Comparison of ENCODE assay signal across 13 mouse cellular contexts in genomic region chr2:25203631-25204214, GRCm38 (mm10). TPM values are rescaled to one million over a fixed set of nuclear protein-coding genes. Genes with fewer than 3 reads are reported as not detected.
DNase-seq lines count a peak whose midpoint lies in the region; TF ChIP-seq lines count a peak whose summit lies in the region.
"Had no signal": no experiment of that assay in that cellular context is flagged by ENCODE, and none has a peak within 500 bp of the region (broad histone marks: within the 10 kb centered on the region; RNA-seq: fewer than 3 reads in every experiment).

No protein-coding gene starts in this region.

- TF ChIP-seq CTCF in lung, adult 2 months (IDR thresholded peaks at IDR 0.05; ENCODE audit: insufficient read depth, low read length), result no peak
- TF ChIP-seq CTCF in brain, embryonic 14.5 days (IDR thresholded peaks at IDR 0.05; ENCODE audit: borderline replicate concordance, extremely low read depth, insufficient read depth, insufficient read length), result peak; percentile 38; the same call in 1 of the 2 replicates
- peak; percentile 16; the same call in 1 of the 2 replicates for TF ChIP-seq CTCF in small intestine, adult 2 months (IDR thresholded peaks at IDR 0.05; ENCODE audit: extremely low read depth, insufficient read length, insufficient replicate concordance, low read depth, low read length)

- no peaks in the 10 kb centered on the region; the same call in 1 of the 2 replicates for H3K4me1 ChIP-seq in lung, adult 2 months (ENCODE audit: control insufficient read depth, insufficient read depth, low read length)
- peaks cover 5% of the 10 kb centered on the region; the same call in 1 of the 2 replicates for H3K4me1 ChIP-seq in small intestine, adult 2 months (ENCODE audit: control insufficient read depth, insufficient read depth, insufficient read length, low read length)
- H3K4me1 ChIP-seq: midbrain, embryonic 12.5 days had no signal

- H3K27me3 ChIP-seq in small intestine, adult 2 months (ENCODE audit: control insufficient read depth, insufficient read depth, low read length), result no peaks in the 10 kb centered on the region
- H3K27me3 ChIP-seq: midbrain, embryonic 12.5 days had no signal

- DNase-seq in heart, postnatal 4 days, result peak; percentile 50
- DNase-seq in heart, adult 18-20 months, result no peak
- peak; percentile 32 for DNase-seq in lung, postnatal 10 days
- no peak for DNase-seq in lung, adult 2 months
- DNase-seq in brain, embryonic 14.5 days (ENCODE audit: low read depth), result no peak
- DNase-seq in natural killer cell, adult 2 months (ENCODE audit: low spot score in 2 of 2), result no peak
- no peak for DNase-seq in thymus, postnatal 4 days
- DNase-seq: adrenal gland, postnatal 25 days; cerebellum, postnatal 25 days had no signal

- 63% methylated on average over 4 of the region's 4 CpGs for WGBS in lung, adult 2 months
- 51% methylated on average over 4 of the region's 4 CpGs for WGBS in small intestine, adult 2 months

- TF ChIP-seq POLR2A in lung, adult 2 months (IDR thresholded peaks at IDR 0.05; ENCODE audit: borderline replicate concordance, extremely low read depth, low read depth, low read length), result no peak
- TF ChIP-seq POLR2A in brain, embryonic 14.5 days (IDR thresholded peaks at IDR 0.05; ENCODE audit: borderline replicate concordance, extremely low read depth, insufficient read depth, insufficient read length, poor library complexity, severe bottlenecking), result no peak
- TF ChIP-seq POLR2A in small intestine, adult 2 months (IDR thresholded peaks at IDR 0.05; ENCODE audit: low read depth, low read length), result no peak

- H3K36me3 ChIP-seq in small intestine, adult 2 months (ENCODE audit: control insufficient read depth, insufficient read depth, low read length), result peaks cover 71% of the 10 kb centered on the region

- H3K27ac ChIP-seq in small intestine, adult 2 months (ENCODE audit: insufficient read depth, low read depth, low read length), result no peak overlapping the region
- H3K27ac ChIP-seq: midbrain, embryonic 12.5 days had no signal

- H3K4me3 ChIP-seq in lung, adult 2 months (replicated peaks; ENCODE audit: extremely low read depth, low read depth, low read length), result no peak overlapping the region
- H3K4me3 ChIP-seq in small intestine, adult 2 months (ENCODE audit: low read depth, low read length), result no peak overlapping the region
- H3K4me3 ChIP-seq: midbrain, embryonic 12.5 days had no signal

RNA-seq across cellular contexts. Expression of gene Tor4a, which starts 7.0 kb away (rescaled TPM):
- total RNA-seq in heart, postnatal 4 days (2021), result 1 to 10 TPM; 4.4 to 5.8 TPM
- total RNA-seq in heart, adult 18-20 months (2021), result 1 to 10 TPM; 4.0 to 4.6 TPM
- polyA plus RNA-seq in lung, adult 2 months (2012; rRNA removed), result 52.8 and 54.9 TPM in 2 replicates
- 1.9 and 2.0 TPM in 2 replicates for polyA plus RNA-seq in brain, embryonic 14.5 days (2012; rRNA removed)
- 37.3 and 49.3 TPM in 2 replicates for polyA plus RNA-seq in small intestine, adult 2 months (2012; rRNA removed)

RNA-seq across cellular contexts. Expression of gene Nelfb, which starts 7.6 kb away (rescaled TPM):
- total RNA-seq in heart, postnatal 4 days (2021), result 10 to 100 TPM; 43.4 to 44.5 TPM
- 10 to 100 TPM; 40.8 to 45.8 TPM for total RNA-seq in heart, adult 18-20 months (2021)
- polyA plus RNA-seq in lung, adult 2 months (2012; rRNA removed), result 58.0 and 94.5 TPM in 2 replicates
- polyA plus RNA-seq in brain, embryonic 14.5 days (2012; rRNA removed), result 78.9 and 91.3 TPM in 2 replicates
- polyA plus RNA-seq in small intestine, adult 2 months (2012; rRNA removed), result 21.8 and 37.2 TPM in 2 replicates

RNA-seq across cellular contexts. Expression of gene Stpg3, which starts 10.7 kb away (rescaled TPM):
- total RNA-seq in heart, postnatal 4 days (2021), result not detected
- total RNA-seq in heart, adult 18-20 months (2021), result not detected
- polyA plus RNA-seq in lung, adult 2 months (2012; rRNA removed), result not detected in 2 replicates
- not detected in 2 replicates for polyA plus RNA-seq in brain, embryonic 14.5 days (2012; rRNA removed)
- polyA plus RNA-seq in small intestine, adult 2 months (2012; rRNA removed), result not detected in 2 replicates
- total RNA-seq: adrenal gland, postnatal 25 days; gastrocnemius, postnatal 4 days had no signal
- polyA plus RNA-seq: midbrain, embryonic 12.5 days had no signal

RNA-seq across cellular contexts. Expression of gene Fam166a, which starts 14.8 kb away (rescaled TPM):
- total RNA-seq in heart, postnatal 4 days (2021), result not detected
- total RNA-seq in heart, adult 18-20 months (2021), result not detected
- 0.17 TPM in 1 of 2 replicates, not detected in the other for polyA plus RNA-seq in lung, adult 2 months (2012; rRNA removed)
- polyA plus RNA-seq in brain, embryonic 14.5 days (2012; rRNA removed), result 0.10 and 0.14 TPM in 2 replicates
- polyA plus RNA-seq in small intestine, adult 2 months (2012; rRNA removed), result 0.10 TPM in 1 of 2 replicates, not detected in the other
- total RNA-seq: left cerebral cortex, postnatal 36 days had no signal

RNA-seq across cellular contexts. Expression of gene Tubb4b, which starts 20.8 kb away (rescaled TPM):
- total RNA-seq in heart, postnatal 4 days (2021), result 100 to 1,000 TPM; 415 to 442 TPM
- 100 to 1,000 TPM; 289 to 308 TPM for total RNA-seq in heart, adult 18-20 months (2021)
- polyA plus RNA-seq in lung, adult 2 months (2012; rRNA removed), result 490 and 623 TPM in 2 replicates
- 449 and 524 TPM in 2 replicates for polyA plus RNA-seq in brain, embryonic 14.5 days (2012; rRNA removed)
- polyA plus RNA-seq in small intestine, adult 2 months (2012; rRNA removed), result 481 and 881 TPM in 2 replicates

Comparison
In these comparisons a context has a peak if more than half of its experiments do, and no peak if none do; other contexts are left out.
1. DNase-seq: peak in heart, postnatal 4 days (single experiment) and lung, postnatal 10 days (single experiment); none in heart, adult 18-20 months (0 of 2), lung, adult 2 months (single experiment), brain, embryonic 14.5 days (single experiment), natural killer cell, adult 2 months (0 of 2) and thymus, postnatal 4 days (single experiment).
2. RNA of gene Tor4a, which starts 7.0 kb away (polyA plus RNA-seq): 52.8 to 54.9 TPM in lung, adult 2 months and 37.3 to 49.3 TPM in small intestine, adult 2 months; 1.9 to 2.0 TPM in brain, embryonic 14.5 days; every median in the first group is over 10 times any median in the second.